Mouse (Mus musculus): ENCODE measurements around the gene Zfhx3. TPM values are rescaled to one million over a fixed set of nuclear protein-coding genes. Genes with fewer than 3 reads are reported as not detected.

The Zfhx3 gene
- polyA plus RNA-seq, 1 experiment from 2014 or later, result 4.3 TPM

DNA sequence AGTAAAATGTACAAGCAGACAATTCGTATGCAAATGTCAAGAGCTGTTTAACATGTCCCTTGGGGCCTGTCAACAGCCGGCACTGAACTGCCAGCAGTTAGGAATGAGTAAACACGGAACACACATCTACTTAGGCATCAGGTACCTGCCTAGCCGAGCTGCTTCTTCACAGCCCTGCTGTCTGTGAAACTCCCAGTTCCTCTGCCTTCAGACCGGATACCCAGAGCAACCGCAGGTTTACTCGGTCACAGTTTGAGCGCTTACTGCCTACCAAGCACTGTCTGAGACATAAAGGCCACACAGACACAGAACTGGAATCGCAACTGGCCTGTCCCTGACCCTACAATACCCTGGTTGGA is 652.6 kb downstream of the Zfhx3 start:
- in situ Hi-C loops (cut with MboI; ENCODE audit: low pct_unique_long_range_greater_than_20kb), result no loop called here

DNA sequence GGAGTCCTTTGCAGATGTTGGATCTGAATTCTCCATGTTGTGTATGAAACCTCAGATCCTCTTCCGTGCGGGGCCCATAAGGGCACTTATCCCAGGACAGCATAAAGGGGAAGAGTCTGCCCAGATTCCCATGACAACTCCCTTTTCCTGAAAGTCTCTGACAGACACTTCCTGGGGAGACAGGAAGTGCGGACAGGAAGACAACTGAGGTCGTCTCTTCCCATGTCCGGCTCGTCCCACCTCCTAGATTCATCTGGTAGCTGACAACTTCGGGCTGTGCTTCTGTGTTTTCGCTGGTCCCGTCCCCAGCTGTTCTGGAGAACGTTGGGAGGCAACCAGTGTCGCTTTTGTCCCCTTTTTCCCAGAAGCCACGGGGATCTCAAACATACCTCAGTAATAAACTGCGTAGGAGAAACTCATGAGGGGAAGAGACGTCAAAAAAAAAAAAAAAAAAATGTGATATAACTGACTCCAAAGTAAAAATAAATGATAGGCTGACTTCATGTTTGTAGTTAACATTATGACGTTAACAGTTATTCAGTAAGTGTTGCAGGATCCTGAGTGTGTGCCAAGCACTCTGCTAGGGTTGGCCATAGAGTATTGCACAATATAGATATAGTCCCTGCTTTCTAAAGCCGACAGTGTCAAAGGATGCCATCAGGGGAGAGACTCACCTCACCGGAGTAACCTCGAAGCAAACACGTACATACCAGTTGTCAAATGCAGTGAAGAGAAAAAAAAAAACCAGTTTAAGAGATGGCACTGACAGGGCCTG is 653.5 kb downstream of the Zfhx3 start:
- no peaks in the 10 kb centered on the region for H3K27me3 ChIP-seq
- ChIA-PET CTCF (interaction anchor here (1.5 kb wide), 1 partner anchor 7 kb away, joined by 3 read pairs; no protein-coding TSS in a partner anchor), POLR2A (no interaction called here)
- no peak for TF ChIP-seq CTCF (IDR thresholded peaks at IDR 0.05)
- ATAC-seq (no peak), DNase-seq (ENCODE audit: low read depth, low spot score) (no peak)
- in situ Hi-C loops (cut with MboI; ENCODE audit: low pct_unique_long_range_greater_than_20kb), result no loop called here

More for the DNA sequence above, 652.6 kb downstream of the Zfhx3 start:
- CTCF ChIA-PET, result no interaction called here
- DNase-seq (ENCODE audit: low read depth, low spot score) (no peak), ATAC-seq (no peak)
- POLR2A ChIA-PET, result no interaction called here
- no peak for TF ChIP-seq CTCF (IDR thresholded peaks at IDR 0.05)
- H3K27me3 ChIP-seq, result no peaks in the 10 kb centered on the region

DNA sequence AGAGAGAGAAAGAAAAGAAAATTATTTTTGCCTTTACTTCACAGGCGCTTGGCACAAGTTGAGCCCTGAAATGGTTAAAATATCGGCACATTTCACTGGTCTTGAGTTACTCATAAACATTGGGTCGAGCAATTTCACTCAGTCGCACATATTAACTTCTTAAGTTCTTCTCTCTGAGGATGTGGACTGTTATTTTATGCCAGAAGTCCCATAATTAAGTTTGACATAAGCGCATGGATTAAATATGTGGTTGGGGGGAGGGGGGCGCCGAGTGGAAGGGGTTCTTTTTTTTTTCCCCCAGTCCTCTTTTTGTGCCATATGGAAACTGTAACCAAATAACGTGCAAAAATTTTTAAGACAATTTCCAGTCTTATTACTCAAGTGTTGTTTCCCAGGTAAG is 656.6 kb downstream of the Zfhx3 start:
- in situ Hi-C loops (cut with MboI; ENCODE audit: low pct_unique_long_range_greater_than_20kb), result no loop called here
- ATAC-seq, result no peak
- ChIA-PET CTCF (no interaction called here), POLR2A (no interaction called here)
- peaks cover 2% of the 10 kb centered on the region for H3K27me3 ChIP-seq
- no peak for DNase-seq (ENCODE audit: low read depth, low spot score)
- no peak for TF ChIP-seq CTCF (IDR thresholded peaks at IDR 0.05)

DNA sequence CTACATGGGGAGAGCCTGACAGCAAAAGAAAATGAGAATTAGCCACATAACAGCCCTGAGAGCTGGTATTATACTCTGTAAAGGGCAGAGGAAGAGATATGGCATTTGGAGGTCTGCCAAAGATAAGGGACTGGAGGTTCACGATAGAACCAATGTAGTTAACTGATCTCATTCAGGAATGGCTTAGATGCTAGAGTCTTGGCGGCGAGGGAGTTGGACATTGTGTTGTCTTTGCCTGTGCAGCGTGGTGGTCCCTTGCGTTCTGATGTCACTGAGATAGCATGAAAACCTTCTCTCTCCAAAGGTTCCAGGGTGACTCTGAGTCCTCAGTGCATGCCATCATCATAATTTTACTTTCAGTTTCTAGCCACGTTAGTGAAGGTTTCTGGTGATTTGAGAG is 657.1 kb downstream of the Zfhx3 start:
- no peak for TF ChIP-seq CTCF (IDR thresholded peaks at IDR 0.05)

DNA sequence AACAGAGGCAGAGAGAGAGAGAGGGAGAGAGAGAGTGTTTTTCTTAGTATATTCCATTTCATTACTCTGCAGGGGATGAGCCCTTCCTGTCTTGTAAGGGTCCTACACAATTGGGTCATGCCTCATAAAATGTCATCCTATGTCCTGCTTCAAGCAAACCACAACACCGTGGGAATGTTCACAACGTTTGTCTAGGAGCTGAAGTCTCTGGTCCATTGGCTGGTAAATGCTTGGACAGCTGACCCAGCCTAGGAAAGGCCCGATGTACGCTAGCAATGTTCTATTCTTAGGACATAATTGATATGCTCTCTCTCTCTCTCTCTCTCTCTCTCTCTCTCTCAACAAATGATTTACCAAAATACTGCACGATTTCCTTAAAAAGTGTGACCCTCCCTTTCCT is 666.2 kb downstream of the Zfhx3 start:
- no peak for TF ChIP-seq CTCF (IDR thresholded peaks at IDR 0.05)
- CTCF ChIA-PET, result interaction anchor here (0.7 kb wide), 1 partner anchor 23 kb away, joined by 3 read pairs; no protein-coding TSS in a partner anchor

More for the DNA sequence above, 657.1 kb downstream of the Zfhx3 start:
- ATAC-seq (no peak), DNase-seq (ENCODE audit: low read depth, low spot score) (no peak)
- H3K27me3 ChIP-seq, result peaks cover 4% of the 10 kb centered on the region
- POLR2A ChIA-PET, result no interaction called here
- CTCF ChIA-PET, result interaction anchor here (1.2 kb wide), 1 partner anchor 12 kb away, joined by 3 read pairs; no protein-coding TSS in a partner anchor
- in situ Hi-C loops (cut with MboI; ENCODE audit: low pct_unique_long_range_greater_than_20kb), result no loop called here

DNA sequence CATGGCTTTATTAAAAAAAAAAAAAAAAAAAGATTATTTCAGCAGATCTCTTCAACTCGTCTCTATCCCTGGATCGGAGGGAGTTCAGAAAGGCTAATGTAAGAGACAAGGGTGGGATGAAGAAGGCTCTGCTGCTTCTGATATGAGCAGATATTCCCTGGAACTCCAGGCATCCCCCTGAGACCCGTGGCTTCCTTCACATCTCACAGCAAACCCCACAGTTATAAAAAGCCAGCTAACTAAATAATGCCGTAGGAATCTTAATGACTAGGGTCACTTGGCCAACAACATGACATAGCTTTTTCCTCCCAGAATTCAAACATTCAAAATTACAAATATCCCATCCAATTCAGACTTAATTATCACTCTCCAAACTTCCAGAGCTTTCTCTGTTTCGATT is 666.7 kb downstream of the Zfhx3 start:
- ChIA-PET POLR2A (no interaction called here), CTCF (interaction anchor here (0.7 kb wide), 1 partner anchor 22 kb away, joined by 3 read pairs; no protein-coding TSS in a partner anchor)
- DNase-seq (ENCODE audit: low read depth, low spot score) (no peak), ATAC-seq (no peak)
- no peak for TF ChIP-seq CTCF (IDR thresholded peaks at IDR 0.05)
- in situ Hi-C loops (cut with MboI; ENCODE audit: low pct_unique_long_range_greater_than_20kb), result no loop called here
- H3K27me3 ChIP-seq, result peaks cover 22% of the 10 kb centered on the region

More for the DNA sequence above, 666.2 kb downstream of the Zfhx3 start:
- in situ Hi-C loops (cut with MboI; ENCODE audit: low pct_unique_long_range_greater_than_20kb), result no loop called here
- POLR2A ChIA-PET, result no interaction called here
- H3K27me3 ChIP-seq, result peaks cover 24% of the 10 kb centered on the region
- ATAC-seq (no peak), DNase-seq (ENCODE audit: low read depth, low spot score) (no peak)

DNA sequence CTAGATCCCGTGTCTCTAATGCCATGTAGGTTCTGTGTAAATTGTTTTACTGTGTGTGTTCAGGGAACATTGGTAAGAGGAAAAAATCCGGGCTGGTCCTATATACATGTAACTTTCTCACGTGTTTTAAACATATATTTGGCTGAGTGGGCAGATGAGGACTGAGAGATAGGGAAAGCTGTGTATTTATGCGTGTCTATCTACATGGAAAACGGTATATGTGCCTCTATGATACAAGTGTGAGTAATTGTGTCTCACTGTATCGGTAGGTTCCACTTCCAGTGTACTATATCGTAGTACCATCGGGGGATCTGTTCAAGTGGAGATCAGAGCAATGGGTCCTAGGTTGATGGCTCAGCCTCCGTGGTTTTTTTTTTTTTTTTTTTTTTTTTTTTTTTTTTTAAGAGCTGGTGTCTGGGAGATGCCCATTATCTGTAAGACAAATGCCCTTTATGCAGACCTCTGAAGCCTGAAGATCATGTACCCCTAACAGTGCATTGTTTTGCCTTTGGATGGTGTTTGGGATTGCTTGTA is 668.8 kb downstream of the Zfhx3 start:
- ChIA-PET CTCF (interaction anchor here (1.4 kb wide), 1 partner anchor 11 kb away, joined by 3 read pairs; no protein-coding TSS in a partner anchor), POLR2A (no interaction called here)
- ATAC-seq (no peak), DNase-seq (ENCODE audit: low read depth, low spot score) (no peak)
- TF ChIP-seq CTCF (IDR thresholded peaks at IDR 0.05), result no peak
- H3K27me3 ChIP-seq, result peaks cover 29% of the 10 kb centered on the region
- in situ Hi-C loops (cut with MboI; ENCODE audit: low pct_unique_long_range_greater_than_20kb), result no loop called here

DNA sequence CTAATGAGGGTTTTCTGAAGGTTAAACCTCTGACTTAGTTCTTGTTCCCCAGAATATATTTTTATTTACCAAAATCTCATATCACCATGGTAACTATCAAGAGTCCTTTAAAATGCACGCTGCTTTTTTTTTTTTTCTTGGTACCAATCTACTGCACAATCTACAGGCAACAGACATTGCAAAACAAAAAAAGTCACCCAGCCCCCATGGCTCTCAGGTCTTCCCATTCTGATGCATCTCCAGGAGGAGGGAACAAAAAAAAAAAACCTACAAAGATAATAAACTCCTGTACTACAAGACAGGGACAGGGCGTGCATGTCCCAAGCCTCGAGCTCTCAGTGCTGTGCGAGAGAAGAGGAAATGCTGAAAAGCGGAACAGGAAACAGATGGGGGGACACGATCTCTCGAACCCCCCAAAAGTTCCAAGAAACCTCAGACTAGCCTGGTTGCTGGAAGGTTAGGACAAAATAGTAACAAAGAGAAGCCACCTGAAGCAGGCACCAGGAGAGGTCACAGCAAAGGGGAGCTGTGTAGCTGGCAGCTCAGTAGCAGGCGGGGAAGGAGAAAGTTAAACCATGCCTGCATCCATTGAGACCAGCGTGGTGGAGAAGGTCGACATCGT is 669.5 kb downstream of the Zfhx3 start:
- no peak for DNase-seq (ENCODE audit: low read depth, low spot score)
- in situ Hi-C loops (cut with MboI; ENCODE audit: low pct_unique_long_range_greater_than_20kb), result no loop called here
- CTCF ChIA-PET, result interaction anchor here (1.2 to 1.4 kb wide), 2 partner anchors 12 to 14 kb away, joined by 3 read pairs; no protein-coding TSS in a partner anchor
- POLR2A ChIA-PET, result no interaction called here
- H3K27me3 ChIP-seq, result peaks cover 36% of the 10 kb centered on the region
- ATAC-seq, result no peak
- TF ChIP-seq CTCF (IDR thresholded peaks at IDR 0.05), result no peak

DNA sequence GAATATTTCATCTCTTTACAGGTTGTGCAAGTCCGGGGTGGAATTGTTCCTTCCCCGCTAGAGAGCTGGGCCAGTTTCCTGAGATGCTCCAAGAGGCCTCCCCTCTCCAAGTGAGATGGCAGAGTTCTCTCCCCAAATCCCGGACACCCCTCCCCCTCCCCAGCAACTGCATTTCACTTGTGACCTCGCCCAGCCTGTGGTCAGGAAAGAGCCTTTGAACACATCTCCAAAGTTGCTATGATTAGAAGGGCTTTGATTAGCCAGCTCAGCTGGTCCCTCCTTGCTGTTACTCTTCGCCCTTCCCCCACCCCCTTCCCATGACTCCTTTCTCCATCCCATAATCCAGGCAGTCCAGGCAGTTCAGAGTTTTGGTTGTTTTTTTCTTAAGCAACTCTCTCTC is 670.4 kb downstream of the Zfhx3 start:
- no peak for TF ChIP-seq CTCF (IDR thresholded peaks at IDR 0.05)
- ATAC-seq, result no peak
- in situ Hi-C loops (cut with MboI; ENCODE audit: low pct_unique_long_range_greater_than_20kb), result no loop called here
- peaks cover 37% of the 10 kb centered on the region for H3K27me3 ChIP-seq
- CTCF ChIA-PET, result interaction anchor here (1.2 to 1.7 kb wide), 3 partner anchors 9 to 13 kb away, joined by 3 to 5 read pairs (median 3); no protein-coding TSS in a partner anchor
- no peak for DNase-seq (ENCODE audit: low read depth, low spot score)
- POLR2A ChIA-PET, result no interaction called here

DNA sequence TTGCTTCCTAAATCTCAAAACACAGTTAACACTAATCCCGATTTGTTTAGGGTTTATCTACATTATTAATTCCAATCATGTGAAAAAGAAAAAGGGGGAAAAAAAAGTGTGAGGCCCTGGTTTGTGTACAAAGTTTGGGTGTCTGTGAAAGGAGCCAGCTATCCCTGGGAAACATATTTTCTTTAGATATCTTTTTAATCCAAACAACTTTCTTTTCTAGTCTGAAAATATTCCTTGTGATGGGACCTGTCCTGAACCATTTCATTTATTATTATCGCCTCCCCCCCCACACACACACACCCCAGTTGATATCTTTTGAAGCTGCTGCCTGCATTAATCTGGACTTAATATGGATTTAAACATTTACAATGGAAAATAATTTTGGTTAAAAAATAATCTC is 670.8 kb downstream of the Zfhx3 start:
- ChIA-PET CTCF (interaction anchor here (1.7 kb wide), 1 partner anchor 9 kb away, joined by 5 read pairs; no protein-coding TSS in a partner anchor), POLR2A (no interaction called here)
- DNase-seq (ENCODE audit: low read depth, low spot score), result no peak
- peaks cover 34% of the 10 kb centered on the region for H3K27me3 ChIP-seq
- in situ Hi-C loops (cut with MboI; ENCODE audit: low pct_unique_long_range_greater_than_20kb), result no loop called here
- TF ChIP-seq CTCF (IDR thresholded peaks at IDR 0.05), result no peak
- ATAC-seq, result no peak

DNA sequence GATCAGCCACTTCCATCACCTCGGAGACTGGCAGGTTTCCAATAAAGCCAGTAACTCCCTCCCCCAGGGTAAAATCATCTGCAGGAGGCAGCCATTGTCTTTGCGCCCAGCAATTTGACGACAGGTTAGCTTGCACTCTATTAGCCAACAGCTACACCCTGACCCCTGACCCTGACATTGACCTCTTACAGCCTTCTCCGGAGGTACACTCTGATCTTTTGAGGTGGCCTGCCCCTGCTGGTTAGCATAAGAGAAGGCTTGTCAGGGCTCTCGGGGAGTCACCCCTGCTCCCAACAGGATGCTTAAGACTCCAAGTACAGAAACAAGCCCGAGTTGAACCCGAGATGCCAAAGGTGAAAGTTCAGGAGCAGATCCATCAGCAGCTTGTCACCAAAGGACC is 678.9 kb downstream of the Zfhx3 start:
- no peak for ATAC-seq
- no peak for TF ChIP-seq CTCF (IDR thresholded peaks at IDR 0.05)
- CTCF ChIA-PET, result interaction anchor here (1.9 kb wide), 1 partner anchor 8 kb away, joined by 5 read pairs; no protein-coding TSS in a partner anchor
- in situ Hi-C loops (cut with MboI; ENCODE audit: low pct_unique_long_range_greater_than_20kb), result no loop called here
- POLR2A ChIA-PET, result no interaction called here
- H3K27me3 ChIP-seq, result peaks cover 11% of the 10 kb centered on the region
- DNase-seq (ENCODE audit: low read depth, low spot score), result no peak

Measured in Patski (cell line).